Comparison of ENCODE assay signal across 18 mouse cellular contexts in genomic region chr8:122586171-122586570, GRCm38 (mm10). TPM values are rescaled to one million over a fixed set of nuclear protein-coding genes. Genes with fewer than 3 reads are reported as not detected.
DNase-seq lines count a peak whose midpoint lies in the region; ATAC-seq and TF ChIP-seq lines count a peak whose summit lies in the region.
"Had no signal": no experiment of that assay in that cellular context is flagged by ENCODE, and none has a peak within 500 bp of the region (broad histone marks: within the 10 kb centered on the region; RNA-seq: fewer than 3 reads in every experiment).

No protein-coding gene starts in this region.

- no peak overlapping the region for H3K27ac ChIP-seq in kidney, adult 2 months (ENCODE audit: insufficient read depth, low read depth, low read length)
- peak overlapping the region; percentile 79 for H3K27ac ChIP-seq in bone marrow macrophage, adult 2 months (ENCODE audit: insufficient read depth, low read depth, low read length)
- peak overlapping the region; percentile 68 for H3K27ac ChIP-seq in macrophage
- H3K27ac ChIP-seq: embryonic facial prominence, embryonic 15.5 days; liver, embryonic 15.5 days; midbrain, embryonic 12.5 days had no signal

- no peak for TF ChIP-seq POLR2A in kidney, adult 2 months (IDR thresholded peaks at IDR 0.05; ENCODE audit: low read depth, low read length)
- TF ChIP-seq POLR2A in bone marrow macrophage, adult 2 months (IDR thresholded peaks at IDR 0.05; ENCODE audit: borderline replicate concordance, low read depth, low read length), result no peak

- H3K36me3 ChIP-seq in kidney, adult 2 months (ENCODE audit: control insufficient read depth, insufficient read depth, low read length), result no peaks in the 10 kb centered on the region
- H3K36me3 ChIP-seq in macrophage (ENCODE audit: inconsistent target), result no peaks in the 10 kb centered on the region
- H3K36me3 ChIP-seq: embryonic facial prominence, embryonic 15.5 days; liver, embryonic 15.5 days; midbrain, embryonic 12.5 days had no signal

- no peak for ATAC-seq in megakaryocyte progenitor cell, adult 5-6 weeks (replicated peaks; ENCODE audit: poor library complexity)
- ATAC-seq: inflammation-experienced regulatory T-cells, adult 6 months; Patski had no signal

- DNase-seq in kidney, adult 2 months, result peak; percentile 42
- no peak for DNase-seq in kidney, postnatal 10 days
- peak; percentile 83 for DNase-seq in Muller cell, postnatal 12 days (ENCODE audit: inconsistent ontology term)
- no peak for DNase-seq in gastrocnemius, postnatal 4 days (ENCODE audit: low spot score in 2 of 2)
- DNase-seq: cerebellum, adult 8-10 months; gastrocnemius, postnatal 36 days; heart, postnatal 36 days; layer of hippocampus, postnatal 36 days; lung, postnatal 14 days had no signal

- H3K27me3 ChIP-seq in kidney, adult 2 months (replicated peaks; ENCODE audit: control insufficient read depth, insufficient read depth, low read length), result no peaks in the 10 kb centered on the region
- H3K27me3 ChIP-seq: CH12.LX; embryonic facial prominence, embryonic 15.5 days; liver, embryonic 15.5 days; midbrain, embryonic 12.5 days; Patski had no signal

- H3K4me1 ChIP-seq in kidney, adult 2 months (ENCODE audit: control insufficient read depth, insufficient read depth, low read length), result peaks cover 19% of the 10 kb centered on the region
- peaks cover 35% of the 10 kb centered on the region for H3K4me1 ChIP-seq in bone marrow macrophage, adult 2 months (ENCODE audit: control insufficient read depth, insufficient read depth, low read length)

- no peak overlapping the region for H3K4me3 ChIP-seq in kidney, adult 2 months (ENCODE audit: insufficient read depth, low read depth, low read length)
- no peak overlapping the region for H3K4me3 ChIP-seq in bone marrow macrophage, adult 2 months (ENCODE audit: insufficient read depth, low read length)
- no peak overlapping the region for H3K4me3 ChIP-seq in macrophage (ENCODE audit: inconsistent target)
- H3K4me3 ChIP-seq: embryonic facial prominence, embryonic 15.5 days; liver, embryonic 15.5 days; midbrain, embryonic 12.5 days had no signal

- no peak for TF ChIP-seq CTCF in kidney, adult 2 months (conservative IDR thresholded peaks at IDR 0.05; ENCODE audit: insufficient read depth, insufficient read length, low read depth, low read length)
- TF ChIP-seq CTCF in bone marrow macrophage, adult 2 months (IDR thresholded peaks at IDR 0.05; ENCODE audit: low read depth, low read length), result no peak

- no peaks in the 10 kb centered on the region for H3K79me2 ChIP-seq in macrophage (ENCODE audit: inconsistent target)

- 57% methylated on average over 7 of the region's 7 CpGs for WGBS in kidney, adult 2 months
- 91% methylated on average over 7 of the region's 7 CpGs for WGBS in macrophage (ENCODE audit: missing documents)

RNA-seq across cellular contexts. Expression of gene Aprt, which starts 9.5 kb away (rescaled TPM):
- polyA plus RNA-seq in kidney, adult 2 months (2012; rRNA removed), result 177 and 190 TPM in 2 replicates
- 187 and 203 TPM in 2 replicates for polyA plus RNA-seq in bone marrow macrophage, adult 2 months (2012; ENCODE audit: insufficient read depth, insufficient read length, missing spikeins)
- 10 to 100 TPM; 16.7 to 82.3 (median 52.8) TPM for total RNA-seq in macrophage (2018; cell fraction: chromatin; rRNA removed)
- total RNA-seq in macrophage (2018; cell fraction: cytosol; rRNA removed), result 100 to 1,000 TPM; 122 to 199 (median 155) TPM
- total RNA-seq in macrophage (2018; cell fraction: nucleus; rRNA removed), result 100 to 1,000 TPM in 4 of 26 experiments, 10 to 100 TPM in 22; 46.0 to 149 (median 72.7) TPM
- polyA plus RNA-seq in macrophage (2018), result 89.7 to 305 TPM (median 145 TPM) in 3 replicates
- 258 and 268 TPM in 2 replicates for total RNA-seq in megakaryocyte progenitor cell, adult 5-6 weeks (2015)
- 117 and 152 TPM in 2 replicates for total RNA-seq in megakaryocyte progenitor cell, adult 5-6 weeks (2017)
- 10 to 100 TPM; 37.0 to 40.0 TPM for total RNA-seq in gastrocnemius, postnatal 4 days (2021)

RNA-seq across cellular contexts. Expression of gene Cdt1, which starts 18.4 kb away (rescaled TPM):
- 7.1 and 8.6 TPM in 2 replicates for polyA plus RNA-seq in kidney, adult 2 months (2012; rRNA removed)
- 18.5 and 22.9 TPM in 2 replicates for polyA plus RNA-seq in bone marrow macrophage, adult 2 months (2012; ENCODE audit: insufficient read depth, insufficient read length, missing spikeins)
- 10 to 100 TPM in 24 of 26 experiments, 1 to 10 TPM in 2; 5.9 to 60.1 (median 21.2) TPM for total RNA-seq in macrophage (2018; cell fraction: chromatin; rRNA removed)
- total RNA-seq in macrophage (2018; cell fraction: cytosol; rRNA removed), result 10 to 100 TPM; 14.4 to 42.5 (median 21.0) TPM
- 10 to 100 TPM; 11.5 to 96.2 (median 21.4) TPM for total RNA-seq in macrophage (2018; cell fraction: nucleus; rRNA removed)
- 11.1 to 84.7 TPM (median 15.5 TPM) in 3 replicates for polyA plus RNA-seq in macrophage (2018)
- 52.4 and 62.0 TPM in 2 replicates for total RNA-seq in megakaryocyte progenitor cell, adult 5-6 weeks (2015)
- total RNA-seq in megakaryocyte progenitor cell, adult 5-6 weeks (2017), result 40.8 and 49.6 TPM in 2 replicates
- total RNA-seq in gastrocnemius, postnatal 4 days (2021), result 10 to 100 TPM; 14.7 to 17.1 TPM

RNA-seq across cellular contexts. Expression of gene Galns, which starts 25.1 kb away (rescaled TPM):
- 36.2 and 44.5 TPM in 2 replicates for polyA plus RNA-seq in kidney, adult 2 months (2012; rRNA removed)
- 32.8 and 36.7 TPM in 2 replicates for polyA plus RNA-seq in bone marrow macrophage, adult 2 months (2012; ENCODE audit: insufficient read depth, insufficient read length, missing spikeins)
- 10 to 100 TPM; 10.3 to 60.8 (median 33.9) TPM for total RNA-seq in macrophage (2018; cell fraction: chromatin; rRNA removed)
- 100 to 1,000 TPM in 8 of 26 experiments, 10 to 100 TPM in 18; 70.1 to 132 (median 87.3) TPM for total RNA-seq in macrophage (2018; cell fraction: cytosol; rRNA removed)
- total RNA-seq in macrophage (2018; cell fraction: nucleus; rRNA removed), result 100 to 1,000 TPM in 6 of 26 experiments, 10 to 100 TPM in 20; 33.0 to 130 (median 90.1) TPM
- polyA plus RNA-seq in macrophage (2018), result 70.7 to 140 TPM (median 99.8 TPM) in 3 replicates
- total RNA-seq in megakaryocyte progenitor cell, adult 5-6 weeks (2015), result 30.3 and 31.8 TPM in 2 replicates
- 32.2 and 33.1 TPM in 2 replicates for total RNA-seq in megakaryocyte progenitor cell, adult 5-6 weeks (2017)
- 10 to 100 TPM in 1 of 2 experiments, 1 to 10 TPM in 1; 9.7 to 10.3 TPM for total RNA-seq in gastrocnemius, postnatal 4 days (2021)

RNA-seq across cellular contexts. Expression of gene Trappc2l, which starts 25.3 kb away (rescaled TPM):
- 258 and 302 TPM in 2 replicates for polyA plus RNA-seq in kidney, adult 2 months (2012; rRNA removed)
- polyA plus RNA-seq in bone marrow macrophage, adult 2 months (2012; ENCODE audit: insufficient read depth, insufficient read length, missing spikeins), result 55.0 and 59.6 TPM in 2 replicates
- total RNA-seq in macrophage (2018; cell fraction: chromatin; rRNA removed), result 100 to 1,000 TPM in 1 of 26 experiments, 10 to 100 TPM in 24, 1 to 10 TPM in 1; 9.3 to 112 (median 48.1) TPM
- 10 to 100 TPM; 46.6 to 71.7 (median 62.5) TPM for total RNA-seq in macrophage (2018; cell fraction: cytosol; rRNA removed)
- total RNA-seq in macrophage (2018; cell fraction: nucleus; rRNA removed), result 10 to 100 TPM; 19.8 to 65.7 (median 38.5) TPM
- polyA plus RNA-seq in macrophage (2018), result 54.4 to 79.3 TPM (median 76.9 TPM) in 3 replicates
- 41.5 and 52.4 TPM in 2 replicates for total RNA-seq in megakaryocyte progenitor cell, adult 5-6 weeks (2015)
- 18.0 and 27.9 TPM in 2 replicates for total RNA-seq in megakaryocyte progenitor cell, adult 5-6 weeks (2017)
- total RNA-seq in gastrocnemius, postnatal 4 days (2021), result 10 to 100 TPM; 45.6 to 49.6 TPM

RNA-seq across cellular contexts. Expression of gene Piezo1, which starts 35.0 kb away (rescaled TPM):
- 102 and 121 TPM in 2 replicates for polyA plus RNA-seq in kidney, adult 2 months (2012; rRNA removed)
- 32.1 and 36.2 TPM in 2 replicates for polyA plus RNA-seq in bone marrow macrophage, adult 2 months (2012; ENCODE audit: insufficient read depth, insufficient read length, missing spikeins)
- total RNA-seq in macrophage (2018; cell fraction: chromatin; rRNA removed), result 1,000 to 10,000 TPM in 3 of 26 experiments, 100 to 1,000 TPM in 22, 10 to 100 TPM in 1; 87.6 to 1,687 (median 236) TPM
- total RNA-seq in macrophage (2018; cell fraction: cytosol; rRNA removed), result 100 to 1,000 TPM in 1 of 26 experiments, 10 to 100 TPM in 25; 40.5 to 139 (median 66.7) TPM
- total RNA-seq in macrophage (2018; cell fraction: nucleus; rRNA removed), result 100 to 1,000 TPM; 100 to 685 (median 171) TPM
- polyA plus RNA-seq in macrophage (2018), result 43.2 to 134 TPM (median 57.2 TPM) in 3 replicates
- total RNA-seq in megakaryocyte progenitor cell, adult 5-6 weeks (2015), result 25.8 and 38.5 TPM in 2 replicates
- 15.5 and 22.3 TPM in 2 replicates for total RNA-seq in megakaryocyte progenitor cell, adult 5-6 weeks (2017)
- 10 to 100 TPM; 51.5 to 54.6 TPM for total RNA-seq in gastrocnemius, postnatal 4 days (2021)

Comparison
In these comparisons a context has a peak if more than half of its experiments do, and no peak if none do; other contexts are left out.
1. DNase-seq: peak in kidney, adult 2 months (single experiment) and Muller cell, postnatal 12 days (single experiment); none in kidney, postnatal 10 days (single experiment) and gastrocnemius, postnatal 4 days (0 of 2).